Mouse (Mus musculus) megakaryocyte, embryonic 14.5 days (primary cell): ENCODE results near the gene Fdx1l.

Experiments
- FLI1 ChIP-seq: IDR thresholded peaks from 2 replicates; pipeline ENCODE4 v1.6.1; 2012; ENCODE audit warnings: low read length, inconsistent platforms, mixed read lengths
- GATA1 ChIP-seq: IDR thresholded peaks from 3 replicates; pipeline ENCODE4 v1.6.1; 2012; ENCODE audit warnings: mixed read lengths, low read length, inconsistent platforms, borderline replicate concordance

DNA sequence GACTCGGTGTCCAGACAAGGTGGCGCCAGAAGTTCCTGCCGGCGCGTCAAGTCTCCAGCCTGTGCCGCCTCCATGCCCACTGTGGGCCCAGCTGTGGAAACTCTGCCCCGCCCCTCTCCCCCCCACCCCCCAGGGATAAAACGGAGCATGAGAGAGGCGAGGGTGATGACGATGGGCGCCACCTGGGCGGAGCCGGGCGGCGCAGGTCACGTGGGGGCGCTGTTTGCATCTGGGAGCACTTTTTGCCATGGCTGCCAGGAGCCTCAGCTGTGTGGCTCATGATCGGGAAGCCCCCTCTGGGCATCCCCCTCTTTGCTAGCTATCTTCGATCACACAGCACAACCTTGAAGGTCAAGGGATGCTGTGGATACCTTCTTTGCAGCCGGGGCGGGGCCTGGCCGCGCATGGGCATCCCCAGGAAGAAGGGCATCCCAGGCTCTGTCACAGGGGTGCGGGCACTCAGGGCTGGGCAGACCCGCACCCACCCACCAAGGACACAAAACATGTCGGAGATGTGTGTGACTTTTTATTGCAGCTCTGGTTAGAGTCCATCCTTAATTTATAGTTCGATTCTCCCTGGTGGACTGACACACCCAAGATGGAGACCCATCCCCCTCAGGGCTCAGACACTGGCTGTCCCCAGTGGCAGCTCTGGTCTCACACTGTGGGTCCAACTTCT lies 6.3 kb downstream of the Fdx1l start, which contains the start of gene Zglp1:
- TF ChIP-seq GATA1 (no peak), FLI1 (no peak)
